Mouse (Mus musculus) midbrain, embryonic 10.5 days (tissue): Measurements from ENCODE around the gene Kif5c. TPM values are rescaled to one million over a fixed set of nuclear protein-coding genes. Genes with fewer than 3 reads are reported as not detected.
A peak's percentile ranks its signal among the peaks of the same experiment; 100 is the strongest.

ENCODE experiments used
- DNase-seq: peaks from one replicate; pipeline ENCODE4 v3.0.0-alpha.2; 2017; ENCODE audit warnings: low spot score
- H3K27ac ChIP-seq: fragments of 300-500 bp; sonication (generic); replicated peaks from 2 replicates; pipeline ENCODE4 v1.5.1; 2016; ENCODE audit warnings: mild to moderate bottlenecking
- H3K27me3 ChIP-seq: fragments of 300-500 bp; sonication (generic); 2 replicates; pipeline ENCODE4 v1.6.1; 2016; ENCODE audit warnings: low read depth, mild to moderate bottlenecking; ENCODE audit not compliant: poor library complexity, severe bottlenecking
- H3K36me3 ChIP-seq: fragments of 300-500 bp; sonication (generic); 2 replicates; pipeline ENCODE4 v1.6.1; 2016; ENCODE audit warnings: mild to moderate bottlenecking, moderate library complexity
- H3K4me1 ChIP-seq: fragments of 300-500 bp; sonication (generic); 2 replicates; pipeline ENCODE4 v1.6.1; 2016
- H3K4me3 ChIP-seq: fragments of 300-500 bp; sonication (generic); 2 replicates; pipeline ENCODE4 v1.5.1; 2016; ENCODE audit warnings: mild to moderate bottlenecking, moderate library complexity
- H3K9me3 ChIP-seq: fragments of 300-500 bp; sonication (generic); replicated peaks from 2 replicates; pipeline ENCODE4 v1.6.1; 2016; ENCODE audit warnings: mild to moderate bottlenecking
- WGBS: fragments of 180-500 bp; shearing (Covaris S2); methylation state at CpG from one replicate; pipeline ENCODE4 v1.1.7; 2016; 5-methylcytosine and 5-hydroxymethylcytosine counted together
- polyA plus RNA-seq: library from polyadenylated mRNA; unstranded; fragments of >200 nt; fragmentation: Nextera tagmentation; extraction: Ambion mirVana; gene quantifications from 2 replicates; pipeline ENCODE4 v1.2.1, GENCODE M21; 2016

Kif5c gene
- polyA plus RNA-seq, 1 experiment from 2014 or later = 37.3 TPM

DNA sequence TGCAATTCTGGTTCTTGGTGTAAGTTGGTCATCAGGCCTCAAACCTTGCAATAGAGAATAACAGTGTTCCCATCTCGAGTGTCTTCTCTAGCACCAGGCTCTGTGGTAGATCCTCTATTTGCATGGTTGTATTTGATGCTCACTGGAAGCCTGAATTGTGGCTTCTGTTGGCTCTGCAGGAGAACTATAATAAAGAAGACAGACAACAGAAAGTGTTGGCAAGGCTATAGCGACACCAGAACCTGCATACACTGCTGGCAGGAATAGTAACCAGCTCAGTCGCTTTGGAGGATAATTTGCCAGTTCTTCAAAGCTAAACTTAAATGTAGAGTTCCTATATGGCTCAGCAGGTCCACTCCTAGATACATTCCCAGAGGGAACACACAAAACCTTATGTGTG, 38.6 kb downstream of the Kif5c start:
- DNase-seq = no peak
- 90% methylated on average over 3 of the region's 3 CpGs for WGBS
- Histone ChIP-seq H3K27ac (no peak overlapping the region), H3K9me3 (no peaks in the 10 kb centered on the region), H3K4me3 (no peak overlapping the region), H3K36me3 (peaks cover 2% of the 10 kb centered on the region), H3K27me3 (no peaks in the 10 kb centered on the region), H3K4me1 (peaks cover 23% of the 10 kb centered on the region)

- Histone ChIP-seq H3K4me1 (peaks cover 23% of the 10 kb centered on the region), H3K9me3 (no peaks in the 10 kb centered on the region; the same call in 1 of the 2 replicates), H3K27me3 (no peaks in the 10 kb centered on the region), H3K27ac (no peak overlapping the region), H3K36me3 (no peaks in the 10 kb centered on the region), H3K4me3 (no peak overlapping the region)
- WGBS = 92% methylated on average over 4 of the region's 4 CpGs
- DNase-seq = no peak
These were observed 39.9 kb downstream of the Kif5c start for GRCm38 (mm10) chr2:49658988-49659387.

- H3K4me1 ChIP-seq = peaks cover 22% of the 10 kb centered on the region
- no peak overlapping the region for H3K4me3 ChIP-seq
- no peak for DNase-seq
- H3K27ac ChIP-seq = no peak overlapping the region
- no peaks in the 10 kb centered on the region; the same call in 1 of the 2 replicates for H3K9me3 ChIP-seq
- H3K36me3 ChIP-seq = 0 out of 2 replicates have a peak, but pooled peaks cover 3% of the 10 kb centered on the region
- no peaks in the 10 kb centered on the region for H3K27me3 ChIP-seq
- WGBS = 64% methylated on average over 8 of the region's 8 CpGs
These were observed 40.9 kb downstream of the Kif5c start for GRCm38 (mm10) chr2:49659964-49660363.

GRCm38 (mm10) chr2:49660375-49660923, 41.4 kb downstream of the Kif5c start:
- WGBS = 90% methylated on average over 12 of the region's 12 CpGs
- peaks cover 17% of the 10 kb centered on the region for H3K4me1 ChIP-seq
- H3K27me3 ChIP-seq = no peaks in the 10 kb centered on the region
- H3K4me3 ChIP-seq = no peak overlapping the region
- 0 out of 2 replicates have a peak, but pooled peaks cover 3% of the 10 kb centered on the region for H3K36me3 ChIP-seq
- no peaks in the 10 kb centered on the region; the same call in 1 of the 2 replicates for H3K9me3 ChIP-seq
- no peak for DNase-seq
- H3K27ac ChIP-seq = no peak overlapping the region

DNA sequence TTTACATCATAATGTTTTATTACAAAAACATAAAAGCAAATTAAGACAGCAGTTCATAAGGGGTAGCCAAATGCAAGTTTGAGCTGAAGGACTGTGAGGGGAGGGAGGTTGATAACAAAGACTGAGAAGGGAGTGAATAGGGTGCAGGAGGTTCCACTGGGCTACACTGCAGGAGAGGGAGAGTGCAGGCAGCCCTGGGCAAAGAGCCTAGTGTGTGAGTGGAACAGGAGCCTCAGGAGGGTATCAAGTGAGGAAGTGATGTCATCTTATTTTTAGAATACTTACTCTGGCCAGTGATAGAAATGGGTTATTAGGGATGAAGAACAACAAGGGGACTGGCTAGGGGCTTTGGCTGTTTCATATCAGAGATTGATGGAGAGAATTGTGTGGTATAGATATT, 42.2 kb downstream of the Kif5c start:
- no peaks in the 10 kb centered on the region; the same call in 1 of the 2 replicates for H3K9me3 ChIP-seq
- H3K27ac ChIP-seq = no peak overlapping the region
- peaks cover 13% of the 10 kb centered on the region; the same call in 1 of the 2 replicates for H3K4me1 ChIP-seq
- no peak overlapping the region for H3K4me3 ChIP-seq
- 0 out of 2 replicates have a peak, but pooled peaks cover 3% of the 10 kb centered on the region for H3K36me3 ChIP-seq
- H3K27me3 ChIP-seq = no peaks in the 10 kb centered on the region
- no peak for DNase-seq

GRCm38 (mm10) chr2:49661872-49662271, 42.8 kb downstream of the Kif5c start:
- Histone ChIP-seq H3K27ac (no peak overlapping the region), H3K9me3 (no peaks in the 10 kb centered on the region; the same call in 1 of the 2 replicates), H3K27me3 (no peaks in the 10 kb centered on the region), H3K36me3 (0 out of 2 replicates have a peak, but pooled peaks cover 3% of the 10 kb centered on the region), H3K4me3 (no peak overlapping the region), H3K4me1 (peaks cover 13% of the 10 kb centered on the region; the same call in 1 of the 2 replicates)
- no peak for DNase-seq
- 97% methylated on average over 3 of the region's 3 CpGs for WGBS

GRCm38 (mm10) chr2:49671753-49672500, 52.8 kb downstream of the Kif5c start:
- no peak overlapping the region for H3K4me3 ChIP-seq
- peaks cover 15% of the 10 kb centered on the region for H3K36me3 ChIP-seq
- no peaks in the 10 kb centered on the region; the same call in 1 of the 2 replicates for H3K9me3 ChIP-seq
- H3K4me1 ChIP-seq = peaks cover 35% of the 10 kb centered on the region
- no peak for DNase-seq
- H3K27me3 ChIP-seq = no peaks in the 10 kb centered on the region
- WGBS = 78% methylated on average over 12 of the region's 12 CpGs
- H3K27ac ChIP-seq = peak overlapping the region; percentile 70

GRCm38 (mm10) chr2:49672501-49672874, 53.4 kb downstream of the Kif5c start:
- Histone ChIP-seq H3K27me3 (no peaks in the 10 kb centered on the region), H3K9me3 (no peaks in the 10 kb centered on the region; the same call in 1 of the 2 replicates), H3K36me3 (peaks cover 21% of the 10 kb centered on the region), H3K4me1 (peaks cover 35% of the 10 kb centered on the region), H3K27ac (peak overlapping the region; percentile 70), H3K4me3 (no peak overlapping the region)
- no peak for DNase-seq
- WGBS = 68% methylated on average over 7 of the region's 7 CpGs

GRCm38 (mm10) chr2:49676020-49676419, 56.9 kb downstream of the Kif5c start:
- Histone ChIP-seq H3K4me1 (peaks cover 49% of the 10 kb centered on the region), H3K4me3 (no peak overlapping the region), H3K9me3 (no peaks in the 10 kb centered on the region), H3K27me3 (no peaks in the 10 kb centered on the region), H3K36me3 (peaks cover 33% of the 10 kb centered on the region), H3K27ac (no peak overlapping the region)
- DNase-seq = no peak
- 93% methylated on average over 12 of the region's 12 CpGs for WGBS

GRCm38 (mm10) chr2:49678386-49678785, 59.3 kb downstream of the Kif5c start:
- no peak for DNase-seq
- WGBS = 78% methylated on average over 7 of the region's 7 CpGs
- no peaks in the 10 kb centered on the region for H3K9me3 ChIP-seq
- 0 out of 2 replicates have a peak overlapping the region, but pooled peaks have one; percentile 46 for H3K27ac ChIP-seq
- H3K27me3 ChIP-seq = no peaks in the 10 kb centered on the region
- H3K4me3 ChIP-seq = no peak overlapping the region
- H3K4me1 ChIP-seq = peaks cover 39% of the 10 kb centered on the region
- H3K36me3 ChIP-seq = peaks cover 44% of the 10 kb centered on the region

DNA sequence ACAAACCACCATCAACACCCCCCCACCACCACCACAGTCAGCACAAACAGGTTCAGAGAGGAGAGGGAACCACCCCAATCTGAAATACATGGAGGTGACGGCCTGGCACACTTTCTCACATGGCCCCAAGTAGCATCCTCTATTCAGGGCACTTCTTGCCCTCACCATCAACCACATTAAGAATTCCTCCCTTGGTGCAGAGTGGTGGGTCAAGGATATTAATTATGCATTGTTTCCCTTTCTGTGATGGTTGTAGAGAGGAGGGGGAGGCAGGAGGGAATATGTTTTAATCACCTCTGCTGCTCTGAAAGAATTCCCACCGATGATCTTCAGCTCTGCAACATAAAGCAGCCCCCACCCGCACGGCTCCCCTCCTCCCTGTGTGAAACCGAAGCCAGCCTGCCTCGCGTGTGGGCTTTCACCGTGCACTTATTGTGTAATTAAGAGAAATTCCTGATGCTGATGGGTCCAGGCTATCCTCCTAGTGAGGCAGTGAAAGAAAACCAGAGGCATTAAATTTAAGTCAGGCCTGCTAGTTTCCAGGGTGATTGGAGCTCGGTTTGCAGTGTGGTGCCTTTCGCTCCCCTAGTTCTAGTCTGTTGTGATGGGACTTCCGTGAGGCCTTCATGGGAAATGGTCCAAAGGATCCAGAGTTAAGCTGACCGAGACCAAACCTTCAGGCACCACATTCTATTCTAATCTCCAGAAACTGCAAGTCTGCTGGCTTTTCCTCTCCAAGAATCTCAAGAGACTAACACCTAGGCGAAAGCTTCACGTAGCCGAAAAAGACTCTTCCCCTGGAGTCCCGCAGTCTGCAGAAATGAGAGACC, 60.3 kb downstream of the Kif5c start:
- no peak overlapping the region for H3K4me3 ChIP-seq
- peak overlapping the region; percentile 63 for H3K27ac ChIP-seq
- H3K4me1 ChIP-seq = peaks cover 49% of the 10 kb centered on the region
- 83% methylated on average over 16 of the region's 16 CpGs for WGBS
- no peaks in the 10 kb centered on the region for H3K9me3 ChIP-seq
- no peak for DNase-seq
- peaks cover 45% of the 10 kb centered on the region for H3K36me3 ChIP-seq
- H3K27me3 ChIP-seq = no peaks in the 10 kb centered on the region

GRCm38 (mm10) chr2:49682754-49683153, 63.7 kb downstream of the Kif5c start:
- DNase-seq = no peak
- no peak overlapping the region for H3K4me3 ChIP-seq
- WGBS = 70% methylated on average over 6 of the region's 6 CpGs
- H3K36me3 ChIP-seq = peaks cover 38% of the 10 kb centered on the region
- H3K9me3 ChIP-seq = no peaks in the 10 kb centered on the region
- peaks cover 41% of the 10 kb centered on the region for H3K4me1 ChIP-seq
- no peaks in the 10 kb centered on the region for H3K27me3 ChIP-seq
- H3K27ac ChIP-seq = no peak overlapping the region; the same call in 1 of the 2 replicates
